Mouse (Mus musculus) layer of hippocampus, postnatal 25 days (tissue): ENCODE data around the gene Prss32. TPM values are rescaled to one million over a fixed set of nuclear protein-coding genes. Genes with fewer than 3 reads are reported as not detected.

ENCODE experiments used
- DNase-seq, 2 experiments: peaks; one replicate each; pipeline ENCODE4 v3.0.0; 2022; ENCODE audit warnings: mixed read lengths in 2 of 2, low spot score in 1 of 2; ENCODE audit errors: extremely low spot score in 1 of 2
- total RNA-seq, 2 experiments: library from RNA; stranded (reverse); gene quantifications; 2 replicates each; pipeline ENCODE4 v1.2.3; 2021

Gene Prss32
- total RNA-seq, result not detected

- DNase-seq, result peak in 1 of 2 experiments; percentile 58
Observed at GRCm38 (mm10) chr17:23843812-23844273, at the start of gene Prss32, which contains the start of gene Prss41. TSS of gene Prss32 (plus strand) at chr17:23843855. TSS of gene Prss41 (minus strand) at chr17:23844172.

GRCm38 (mm10) chr17:23795323-23795722 lies 48.3 kb upstream of the Prss32 start:
- DNase-seq, result no peak

- DNase-seq, result no peak
Observed at GRCm38 (mm10) chr17:23797316-23797715, 46.3 kb upstream of the Prss32 start.

- no peak for DNase-seq
Observed at GRCm38 (mm10) chr17:23801627-23802026, 42.0 kb upstream of the Prss32 start.

GRCm38 (mm10) chr17:23802746-23803365 lies 40.8 kb upstream of the Prss32 start:
- DNase-seq, result peak; percentile 86 to 94

- peak in 1 of 2 experiments; percentile 65 for DNase-seq
Observed at GRCm38 (mm10) chr17:23803366-23804041, 40.2 kb upstream of the Prss32 start.

DNA sequence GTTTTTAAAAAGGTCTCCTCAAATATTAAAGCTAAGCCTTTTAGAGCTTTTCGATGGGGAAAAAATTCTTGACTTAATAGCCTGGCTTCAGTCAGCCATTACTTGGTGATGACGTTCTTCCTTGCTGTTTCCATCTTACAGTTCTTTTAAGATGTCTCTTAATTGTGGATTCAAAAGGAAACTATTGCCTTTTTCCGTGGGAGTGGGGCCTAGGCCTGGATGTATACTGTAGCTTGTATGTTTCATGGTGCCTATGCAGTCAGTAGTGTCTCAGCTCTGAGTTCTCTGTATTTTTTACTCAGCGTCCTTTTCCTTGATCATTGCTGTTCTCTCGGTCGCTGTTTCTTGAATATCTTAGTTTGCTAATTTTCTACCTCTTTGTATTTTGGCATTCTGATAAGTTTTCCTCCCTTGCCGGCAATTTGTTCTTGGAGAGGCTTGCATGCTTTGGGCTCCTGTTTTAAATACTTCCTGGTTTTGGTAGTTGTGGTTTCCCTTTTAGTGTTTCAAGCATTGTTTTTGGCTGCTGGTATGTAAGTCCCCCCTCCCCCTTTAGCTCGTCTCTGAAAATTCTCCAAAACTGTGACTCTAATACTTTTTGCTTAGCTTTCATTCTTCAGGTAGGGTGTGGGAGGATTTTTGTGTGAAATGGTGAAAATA lies 39.1 kb upstream of the Prss32 start:
- no peak for DNase-seq

DNA sequence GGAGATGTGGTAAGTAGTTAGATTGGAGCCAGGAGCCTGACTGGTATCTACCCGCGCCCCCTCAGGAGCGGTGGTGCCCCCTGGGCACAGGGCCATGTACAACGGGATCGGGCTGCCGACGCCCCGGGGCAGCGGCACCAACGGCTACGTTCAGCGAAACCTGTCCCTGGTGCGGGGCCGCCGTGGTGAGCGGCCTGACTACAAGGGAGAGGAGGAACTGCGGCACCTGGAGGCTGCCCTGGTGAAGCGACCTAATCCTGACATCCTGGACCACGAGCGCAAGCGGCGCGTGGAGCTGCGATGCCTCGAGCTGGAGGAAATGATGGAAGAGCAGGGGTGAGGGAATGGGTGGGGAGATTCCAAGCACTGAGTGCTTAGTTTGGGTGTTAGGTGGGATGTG lies 36.8 kb upstream of the Prss32 start:
- no peak for DNase-seq

DNA sequence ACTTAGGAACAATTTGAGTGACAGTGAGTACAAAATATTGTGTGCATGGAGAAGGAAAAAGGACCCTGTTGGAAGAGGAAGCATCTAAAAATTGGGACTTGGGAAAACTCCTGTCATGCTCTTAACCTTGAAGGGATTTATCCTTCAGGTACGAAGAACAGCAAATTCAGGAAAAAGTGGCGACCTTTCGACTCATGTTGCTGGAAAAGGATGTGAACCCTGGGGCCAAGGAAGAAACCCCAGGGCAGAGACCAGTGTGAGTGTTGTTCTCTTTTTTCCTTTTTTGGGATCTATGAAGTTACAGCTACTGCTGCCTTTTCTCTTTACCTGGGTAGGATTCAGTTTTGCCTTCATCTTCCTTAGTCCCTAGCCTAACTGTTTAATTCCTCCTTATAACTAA lies 35.7 kb upstream of the Prss32 start:
- no peak for DNase-seq

GRCm38 (mm10) chr17:23815641-23816040 lies 28.0 kb upstream of the Prss32 start:
- no peak for DNase-seq

- no peak for DNase-seq
Observed at GRCm38 (mm10) chr17:23818579-23818978, 25.1 kb upstream of the Prss32 start.

- DNase-seq, result no peak
Observed at GRCm38 (mm10) chr17:23819235-23819634, 24.4 kb upstream of the Prss32 start.

- no peak for DNase-seq
Observed at GRCm38 (mm10) chr17:23820731-23821130, 22.9 kb upstream of the Prss32 start.

GRCm38 (mm10) chr17:23822094-23822493 lies 21.6 kb upstream of the Prss32 start:
- no peak for DNase-seq

GRCm38 (mm10) chr17:23823018-23823417 lies 20.6 kb upstream of the Prss32 start:
- no peak for DNase-seq

GRCm38 (mm10) chr17:23823614-23824013 lies 20.0 kb upstream of the Prss32 start:
- DNase-seq, result no peak

- DNase-seq, result no peak
Observed at GRCm38 (mm10) chr17:23825591-23825990, 18.1 kb upstream of the Prss32 start.

- peak in 1 of 2 experiments; percentile 64 for DNase-seq
Observed at GRCm38 (mm10) chr17:23828271-23829001, 15.2 kb upstream of the Prss32 start.

- peak; percentile 73 to 76 for DNase-seq
Observed at GRCm38 (mm10) chr17:23829064-23829619, 14.5 kb upstream of the Prss32 start, which contains the start of gene Elob. TSS of gene Elob (minus strand) at chr17:23829136.

DNA sequence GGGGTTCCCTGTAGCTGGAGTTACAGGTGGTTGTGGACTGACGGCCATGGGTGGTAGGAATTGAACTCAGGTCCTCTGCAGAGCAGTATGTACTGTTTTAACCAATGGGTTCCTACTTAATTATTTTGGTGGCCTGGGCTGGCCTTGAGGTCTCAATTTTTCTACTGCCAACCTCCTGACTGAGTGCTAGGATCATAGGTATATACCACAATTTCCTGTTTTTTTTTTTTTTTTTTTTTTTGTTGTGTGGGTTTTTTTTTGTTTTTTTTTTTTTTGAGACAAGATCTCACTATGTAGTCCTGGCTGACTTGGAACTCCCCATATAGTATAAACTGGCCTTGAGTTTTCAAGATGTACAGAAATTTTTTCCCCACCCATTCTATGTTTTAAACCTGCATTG lies 12.5 kb upstream of the Prss32 start:
- DNase-seq, result no peak
